Mouse (Mus musculus) bone marrow macrophage, adult 2 months (primary cell): ENCODE measurements at regions not wholly inside any gene's neighbourhood (a gene's known extent, or its start where the extent isn't known, plus 50 kb on each side); places are given as distances from the start of the nearest gene placed in this dataset.

Experiments used
- CTCF ChIP-seq: IDR thresholded peaks from 2 replicates; pipeline ENCODE4 v1.5.1; 2012; ENCODE audit warnings: low read depth, mild to moderate bottlenecking, low read length, moderate library complexity
- POLR2A ChIP-seq: IDR thresholded peaks from 2 replicates; pipeline ENCODE4 v1.6.1; 2012; ENCODE audit warnings: mild to moderate bottlenecking, low read depth, low read length, borderline replicate concordance

DNA sequence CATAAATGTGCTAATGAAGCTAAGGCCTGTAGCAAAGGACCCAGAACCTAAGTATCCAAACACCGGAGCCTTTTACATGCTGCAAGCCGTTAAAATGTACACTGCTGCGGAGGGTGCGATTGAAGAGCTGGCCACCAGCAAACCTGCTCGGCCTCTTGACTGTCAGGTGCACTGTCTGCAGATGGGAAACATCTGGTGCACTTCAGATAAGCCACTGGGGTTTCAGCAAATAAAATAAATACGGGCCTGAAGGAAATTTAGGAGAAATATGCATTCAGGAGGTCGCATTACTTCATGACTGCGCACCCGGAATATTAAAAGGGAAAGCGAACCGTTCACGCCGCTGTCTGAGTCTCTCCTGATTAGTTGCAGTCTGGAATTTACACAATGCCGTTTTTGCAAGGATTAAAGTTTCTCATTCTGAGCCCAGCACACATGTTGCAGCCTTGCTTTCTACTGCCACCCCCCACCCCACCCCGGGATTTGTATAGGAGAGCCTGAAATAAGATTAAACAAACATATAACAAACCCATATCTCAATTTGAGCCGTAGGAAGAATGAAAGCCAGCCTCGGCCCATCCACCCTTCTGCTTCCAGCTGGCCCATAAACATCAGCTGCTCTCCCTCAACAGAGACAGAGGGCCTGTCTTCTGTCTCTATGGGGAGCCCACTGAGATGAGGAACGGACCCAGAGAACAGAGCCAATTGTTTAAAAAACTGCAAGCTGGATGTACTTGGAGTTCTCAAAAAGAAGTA lies 103.5 kb upstream of the Cd180 start:
- no peak for TF ChIP-seq POLR2A
- TF ChIP-seq CTCF: no peak
